Mouse (Mus musculus) kidney, embryonic 14.5 days (tissue): ENCODE data around the gene Oser1. TPM values are rescaled to one million over a fixed set of nuclear protein-coding genes. Genes with fewer than 3 reads are reported as not detected.

ENCODE experiments used
- ATAC-seq: fragments of 200-750 bp; cut with Nextera tagmentation; 2 replicates; pipeline ENCODE4 v1.8.0; 2017; ENCODE audit warnings: moderate number of reproducible peaks, mild to moderate bottlenecking, moderate TSS enrichment, moderate library complexity; ENCODE audit not compliant: low FRiP score, low TSS enrichment
- H3K27ac ChIP-seq: fragments of 300-500 bp; sonication (generic); 2 replicates; pipeline ENCODE4 v1.5.1; 2014; ENCODE audit warnings: low read depth, mild to moderate bottlenecking, low read length, moderate library complexity, mixed read lengths
- H3K27me3 ChIP-seq: fragments of 300-500 bp; sonication (generic); 2 replicates; pipeline ENCODE4 v1.6.1; 2014; ENCODE audit warnings: mild to moderate bottlenecking, low read length; ENCODE audit not compliant: control insufficient read depth, insufficient read depth
- H3K36me3 ChIP-seq: fragments of 300-500 bp; sonication (generic); 2 replicates; pipeline ENCODE4 v1.6.1; 2014; ENCODE audit warnings: low read length, mixed read lengths; ENCODE audit not compliant: control insufficient read depth, insufficient read depth
- H3K4me1 ChIP-seq: fragments of 300-500 bp; sonication (generic); 2 replicates; pipeline ENCODE4 v1.6.1; 2014; ENCODE audit warnings: low read length, mixed read lengths; ENCODE audit not compliant: control insufficient read depth, insufficient read depth
- H3K4me2 ChIP-seq: fragments of 300-500 bp; sonication (generic); replicated peaks from 2 replicates; pipeline ENCODE4 v1.6.1; 2014; ENCODE audit warnings: low read depth, mild to moderate bottlenecking, low read length
- H3K4me3 ChIP-seq: fragments of 300-500 bp; sonication (generic); 2 replicates; pipeline ENCODE4 v1.5.1; 2014; ENCODE audit warnings: mild to moderate bottlenecking, low read length
- H3K9ac ChIP-seq: fragments of 300-500 bp; sonication (generic); 2 replicates; pipeline ENCODE4 v1.6.1; 2014; ENCODE audit warnings: low read depth, mild to moderate bottlenecking, low read length, moderate library complexity
- H3K9me3 ChIP-seq: fragments of 300-500 bp; sonication (generic); 2 replicates; pipeline ENCODE4 v1.6.1; 2016; ENCODE audit warnings: low read length; ENCODE audit not compliant: control insufficient read depth
- WGBS: fragments of 180-500 bp; shearing (Covaris S2); extraction: QIAGEN DNeasy Blood & Tissue Kit; methylation state at CpG from one replicate; pipeline ENCODE4 v1.1.7; 2014; 5-methylcytosine and 5-hydroxymethylcytosine counted together
- polyA plus RNA-seq: library from polyadenylated mRNA; unstranded; fragments of >200 nt; fragmentation: Nextera tagmentation; extraction: Ambion mirVana; gene quantifications from 2 replicates; pipeline ENCODE4 v1.2.1, GENCODE M21; 2014

Gene Oser1
- polyA plus RNA-seq, 1 experiment from 2014 or later: 93.3 TPM

DNA sequence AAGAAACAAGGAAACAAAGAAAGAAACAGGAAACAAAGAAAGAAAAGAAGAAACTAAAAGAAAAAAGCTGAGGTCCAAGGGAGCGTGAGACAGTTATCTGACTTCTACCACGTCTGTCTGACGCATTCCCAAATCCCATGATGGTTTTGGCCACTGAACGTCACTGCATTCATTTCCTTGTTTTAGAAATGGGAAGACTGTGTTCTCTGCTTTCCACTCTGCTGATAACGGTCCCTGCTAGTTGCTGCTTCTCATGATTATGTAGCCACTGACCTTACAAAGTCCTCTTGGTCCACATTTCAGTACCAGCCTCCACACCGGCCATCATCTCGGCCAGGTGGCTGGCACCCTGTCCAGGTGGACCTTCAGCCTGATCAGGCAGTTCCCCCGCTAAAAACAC, 25.3 kb downstream of the Oser1 start:
- no peak for ATAC-seq
- H3K27me3 ChIP-seq: no peaks in the 10 kb centered on the region
- H3K4me3 ChIP-seq: no peak overlapping the region
- 0 out of 2 replicates have a peak, but pooled peaks cover 2% of the 10 kb centered on the region for H3K4me1 ChIP-seq
- H3K4me2 ChIP-seq: no peak overlapping the region
- no peaks in the 10 kb centered on the region for H3K9me3 ChIP-seq
- H3K9ac ChIP-seq: no peak overlapping the region
- H3K36me3 ChIP-seq: no peaks in the 10 kb centered on the region
- no peak overlapping the region for H3K27ac ChIP-seq
- WGBS: 82% methylated on average over 8 of the region's 8 CpGs

DNA sequence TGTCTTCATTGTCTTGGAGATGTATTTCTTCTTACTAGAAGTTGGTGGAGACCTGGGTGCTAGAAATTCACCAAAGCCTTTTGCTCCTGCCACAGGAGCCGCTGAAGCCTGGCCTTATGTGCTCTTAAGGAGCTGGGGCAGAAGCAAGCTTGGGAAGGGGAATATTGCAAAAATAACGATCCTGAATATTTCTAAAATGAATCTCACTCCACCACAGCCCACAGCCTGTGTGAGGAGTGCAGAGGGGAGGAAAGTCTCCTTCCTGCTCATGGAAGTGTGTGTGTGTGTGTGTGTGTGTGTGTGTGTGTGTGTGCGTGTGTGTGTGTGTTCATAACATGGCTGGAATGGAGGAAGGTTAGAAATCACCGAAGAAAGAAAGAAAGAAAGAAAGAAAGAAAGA, 25.7 kb downstream of the Oser1 start:
- no peak for ATAC-seq
- H3K27ac ChIP-seq: no peak overlapping the region
- 0 out of 2 replicates have a peak, but pooled peaks cover 2% of the 10 kb centered on the region for H3K4me1 ChIP-seq
- WGBS: 76% methylated on average over 4 of the region's 4 CpGs
- H3K4me3 ChIP-seq: no peak overlapping the region
- no peaks in the 10 kb centered on the region for H3K27me3 ChIP-seq
- no peaks in the 10 kb centered on the region for H3K9me3 ChIP-seq
- no peak overlapping the region for H3K9ac ChIP-seq
- H3K36me3 ChIP-seq: no peaks in the 10 kb centered on the region
- H3K4me2 ChIP-seq: no peak overlapping the region

DNA sequence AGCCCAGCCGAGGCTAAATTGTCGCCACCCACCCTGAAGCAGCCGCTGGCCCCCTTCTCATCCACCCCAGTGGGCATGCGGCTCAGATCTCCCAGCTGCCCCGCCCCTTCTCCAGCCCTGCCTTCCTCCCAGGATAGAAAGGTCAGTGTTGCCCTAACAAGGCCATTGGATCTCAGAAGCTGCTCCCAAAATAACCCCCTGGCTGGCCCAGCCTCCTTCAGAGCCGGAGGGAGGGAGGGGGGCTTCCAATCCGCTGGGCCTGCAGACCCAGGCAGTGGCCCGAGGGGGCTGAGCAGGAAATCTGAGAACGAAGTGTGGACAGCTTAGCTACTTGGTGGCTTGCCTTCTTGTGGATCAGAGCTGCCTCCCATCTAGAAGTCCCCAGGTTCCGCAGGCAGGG, 26.6 kb downstream of the Oser1 start, which contains the start of gene Jph2:
Gene Jph2, minus strand, starts transcription at position 89 of the 400 bp plus-strand sequence.
- Histone ChIP-seq H3K36me3 (no peaks in the 10 kb centered on the region), H3K4me1 (0 out of 2 replicates have a peak, but pooled peaks cover 2% of the 10 kb centered on the region), H3K4me3 (peak within 1 kb of the TSS; percentile 22), H3K9ac (peak within 1 kb of the TSS; percentile 15; the same call in 1 of the 2 replicates), H3K9me3 (no peaks in the 10 kb centered on the region), H3K27me3 (no peaks in the 10 kb centered on the region), H3K4me2 (peak within 1 kb of the TSS; percentile 38), H3K27ac (0 out of 2 replicates have a peak within 1 kb of the TSS, but pooled peaks have one; percentile 12)
- 4% methylated on average over 10 of the region's 10 CpGs for WGBS
- ATAC-seq: peak; percentile 87

DNA sequence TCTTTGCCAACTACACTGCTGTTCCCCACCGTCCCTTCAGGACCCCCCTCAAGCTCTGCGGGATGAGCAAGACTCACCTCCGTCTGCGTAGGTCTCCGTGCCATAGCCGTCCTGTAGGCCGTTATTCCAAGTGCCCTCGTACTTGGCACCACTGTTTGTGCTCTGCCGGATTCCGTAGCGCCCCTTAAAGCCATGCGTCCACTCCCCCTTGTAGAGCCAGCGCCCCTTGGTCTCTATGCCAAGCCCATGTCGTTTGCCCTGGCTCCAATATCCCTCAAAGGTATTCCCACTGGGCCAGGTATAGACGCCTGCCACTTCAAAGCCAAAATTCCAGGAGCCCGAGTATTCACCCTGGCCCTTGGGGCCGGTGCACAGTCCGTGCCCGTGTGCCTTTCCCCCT, 27.4 kb downstream of the Oser1 start:
- no peak for ATAC-seq
- 0 out of 2 replicates have a peak overlapping the region, but pooled peaks have one; percentile 15 for H3K9ac ChIP-seq
- peak overlapping the region; percentile 38 for H3K4me2 ChIP-seq
- H3K9me3 ChIP-seq: no peaks in the 10 kb centered on the region
- H3K4me3 ChIP-seq: peak overlapping the region; percentile 22
- no peaks in the 10 kb centered on the region for H3K36me3 ChIP-seq
- 0 out of 2 replicates have a peak, but pooled peaks cover 2% of the 10 kb centered on the region for H3K4me1 ChIP-seq
- no peaks in the 10 kb centered on the region for H3K27me3 ChIP-seq
- no peak overlapping the region for H3K27ac ChIP-seq
- WGBS: 88% methylated on average over 19 of the region's 19 CpGs

DNA sequence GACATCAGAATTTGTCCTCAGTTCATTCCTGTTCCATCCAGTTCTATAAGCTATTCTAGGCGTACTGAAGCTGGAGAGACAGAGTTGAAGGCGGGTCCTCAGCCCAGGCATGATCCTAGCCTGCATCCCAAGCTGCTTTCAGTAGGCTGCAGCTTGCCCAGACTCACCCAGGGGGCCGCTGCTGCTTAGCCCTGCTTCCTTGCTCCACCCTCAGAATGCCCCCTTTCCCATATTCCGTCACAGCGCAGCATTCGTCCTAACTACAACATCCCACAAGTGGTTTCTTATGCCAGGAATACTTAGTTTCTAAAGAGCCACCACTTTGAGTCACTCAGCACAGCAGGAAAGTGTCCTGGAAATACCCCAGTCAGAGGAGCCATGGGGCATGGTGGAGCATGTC, 29.5 kb downstream of the Oser1 start:
- ATAC-seq: no peak
- no peak overlapping the region for H3K27ac ChIP-seq
- 0 out of 2 replicates have a peak, but pooled peaks cover 2% of the 10 kb centered on the region for H3K4me1 ChIP-seq
- H3K4me3 ChIP-seq: no peak overlapping the region
- no peaks in the 10 kb centered on the region for H3K27me3 ChIP-seq
- no peak overlapping the region for H3K4me2 ChIP-seq
- no peaks in the 10 kb centered on the region for H3K36me3 ChIP-seq
- WGBS: 81% methylated on average over 6 of the region's 6 CpGs
- H3K9me3 ChIP-seq: no peaks in the 10 kb centered on the region
- no peak overlapping the region for H3K9ac ChIP-seq

DNA sequence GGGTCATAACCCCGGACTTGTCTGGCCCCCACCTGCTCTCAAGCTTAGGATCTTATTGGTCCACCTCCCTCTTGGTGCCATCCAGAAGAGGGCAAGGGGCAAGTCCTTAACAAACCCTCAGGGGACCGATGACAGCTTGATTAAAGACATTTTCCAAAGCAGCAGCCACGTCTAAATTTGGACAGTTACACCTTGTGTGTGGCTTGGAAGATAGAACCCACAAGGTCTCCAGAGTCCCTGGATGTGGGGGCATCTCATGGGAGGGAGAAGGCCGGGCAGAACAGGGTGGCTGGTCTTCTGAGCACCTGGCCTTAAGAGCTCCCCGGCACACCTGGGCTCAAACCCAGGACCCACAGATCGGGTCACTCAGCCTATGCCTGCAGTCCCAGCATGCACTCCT, 30.5 kb downstream of the Oser1 start:
- Histone ChIP-seq H3K27me3 (no peaks in the 10 kb centered on the region), H3K4me2 (no peak overlapping the region), H3K36me3 (no peaks in the 10 kb centered on the region), H3K9ac (no peak overlapping the region), H3K27ac (no peak overlapping the region), H3K9me3 (no peaks in the 10 kb centered on the region), H3K4me3 (no peak overlapping the region), H3K4me1 (0 out of 2 replicates have a peak, but pooled peaks cover 2% of the 10 kb centered on the region)
- ATAC-seq: no peak
- 75% methylated on average over 6 of the region's 6 CpGs for WGBS

DNA sequence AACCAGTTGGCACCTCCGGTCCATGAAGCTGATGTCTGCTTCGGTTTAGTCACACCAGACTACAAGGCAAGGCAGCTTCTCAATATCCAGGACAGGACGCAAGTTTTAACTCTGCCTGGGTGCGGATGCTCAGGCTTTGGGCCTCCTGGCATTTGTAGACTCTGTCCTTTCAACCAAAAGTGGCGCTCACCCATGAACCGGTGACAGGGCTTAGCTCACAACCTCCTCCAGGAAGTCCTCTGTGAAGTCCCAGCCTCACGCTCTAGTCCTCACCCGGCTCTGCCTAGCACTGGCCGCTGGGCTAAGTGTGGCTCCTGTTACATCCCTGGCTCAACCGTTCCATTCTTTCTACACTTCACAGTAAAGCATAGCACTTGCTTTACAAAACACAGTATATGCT, 31.3 kb downstream of the Oser1 start:
- ATAC-seq: no peak
- Histone ChIP-seq H3K27me3 (no peaks in the 10 kb centered on the region), H3K4me1 (no peaks in the 10 kb centered on the region), H3K36me3 (no peaks in the 10 kb centered on the region), H3K27ac (no peak overlapping the region), H3K4me2 (no peak overlapping the region), H3K4me3 (no peak overlapping the region), H3K9me3 (no peaks in the 10 kb centered on the region), H3K9ac (no peak overlapping the region)
- 90% methylated on average over 10 of the region's 10 CpGs for WGBS

DNA sequence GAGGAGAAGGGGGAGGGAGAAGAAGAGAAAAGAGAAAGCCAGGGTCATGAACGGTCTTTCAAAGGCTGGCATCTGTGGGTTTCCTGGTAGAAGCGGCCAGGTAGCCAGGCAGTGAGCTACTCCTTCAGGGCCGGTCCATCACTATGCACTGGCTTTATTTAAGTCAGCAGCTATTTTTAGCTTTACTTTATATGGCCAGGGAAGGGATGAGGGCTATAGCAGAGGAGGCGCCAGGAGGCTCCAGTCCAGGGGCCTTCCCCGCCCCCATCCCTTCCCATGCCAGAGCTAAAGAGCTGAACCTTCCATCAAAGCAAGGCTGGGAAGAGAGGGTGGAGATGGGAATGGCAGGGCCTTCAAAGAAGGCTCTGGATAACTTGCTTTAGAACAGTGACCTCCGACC, 32.1 kb downstream of the Oser1 start:
- Histone ChIP-seq H3K4me1 (no peaks in the 10 kb centered on the region), H3K9ac (no peak overlapping the region), H3K9me3 (no peaks in the 10 kb centered on the region), H3K36me3 (no peaks in the 10 kb centered on the region), H3K27me3 (no peaks in the 10 kb centered on the region), H3K4me3 (no peak overlapping the region), H3K4me2 (no peak overlapping the region), H3K27ac (no peak overlapping the region)
- 70% methylated on average over 6 of the region's 6 CpGs for WGBS
- no peak for ATAC-seq

DNA sequence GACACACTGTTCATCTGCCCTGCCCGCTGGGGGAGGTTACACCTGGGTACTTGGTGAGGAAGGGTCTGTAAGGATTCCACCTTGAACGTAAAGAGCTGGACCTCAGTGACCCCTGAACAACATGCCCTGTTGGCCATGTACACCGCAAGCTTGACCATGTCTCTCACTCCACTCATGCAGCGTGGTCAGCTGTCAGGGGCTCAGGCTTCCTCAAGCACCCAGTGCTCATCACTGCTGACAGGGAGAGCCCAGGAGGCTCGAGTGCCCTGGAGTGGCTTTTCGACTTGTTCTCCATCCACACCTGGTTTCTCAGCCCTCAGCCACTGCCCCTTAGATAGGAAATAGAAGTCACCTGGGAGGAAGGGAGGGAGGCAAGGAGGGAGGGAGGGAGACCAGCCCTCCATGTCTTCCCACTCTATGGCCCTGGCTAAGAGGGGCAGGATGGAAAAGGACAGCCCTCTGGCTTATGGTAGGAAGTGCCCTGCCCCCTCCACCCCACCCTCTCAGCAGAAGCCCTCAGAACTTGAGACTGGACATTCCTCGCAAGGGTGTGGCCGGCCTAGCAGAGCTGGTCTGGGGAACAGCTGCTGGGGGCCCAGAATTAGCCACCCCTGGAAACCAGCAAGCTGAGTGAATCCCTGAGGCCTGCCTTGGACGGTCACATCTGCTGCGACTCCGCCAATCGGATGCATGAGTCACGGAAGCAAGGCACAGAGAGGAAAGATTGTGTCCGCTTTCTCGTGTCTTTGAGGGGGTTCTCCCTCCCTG, 37.9 kb downstream of the Oser1 start:
- H3K27ac ChIP-seq: no peak overlapping the region
- H3K4me1 ChIP-seq: no peaks in the 10 kb centered on the region
- no peak overlapping the region for H3K4me2 ChIP-seq
- 67% methylated on average over 15 of the region's 15 CpGs for WGBS
- no peak overlapping the region for H3K9ac ChIP-seq
- ATAC-seq: no peak; the same call in 1 of the 2 replicates
- H3K36me3 ChIP-seq: no peaks in the 10 kb centered on the region
- no peaks in the 10 kb centered on the region; the same call in 1 of the 2 replicates for H3K27me3 ChIP-seq
- no peaks in the 10 kb centered on the region for H3K9me3 ChIP-seq
- H3K4me3 ChIP-seq: no peak overlapping the region
